Mouse (Mus musculus) lung, postnatal 0 days (tissue): Measurements from ENCODE around the gene Csrnp1. TPM values are rescaled to one million over a fixed set of nuclear protein-coding genes. Genes with fewer than 3 reads are reported as not detected.

Source experiments
- ATAC-seq: fragments of 200-750 bp; cut with Nextera tagmentation; 2 replicates; pipeline ENCODE4 v1.8.0; 2017; ENCODE audit warnings: moderate library complexity
- DNase-seq: peaks from one replicate; pipeline ENCODE4 v3.0.0-alpha.2; 2016; ENCODE audit warnings: low spot score
- H3K27ac ChIP-seq: fragments of 300-500 bp; sonication (generic); 2 replicates; pipeline ENCODE4 v1.5.1; 2014; ENCODE audit warnings: antibody characterized with exemption, mild to moderate bottlenecking, low read length, mixed read lengths
- H3K27me3 ChIP-seq: fragments of 300-500 bp; sonication (generic); replicated peaks from 2 replicates; pipeline ENCODE4 v1.6.1; 2014; ENCODE audit warnings: low read length, mixed read lengths; ENCODE audit not compliant: insufficient read depth
- H3K36me3 ChIP-seq: fragments of 300-500 bp; sonication (generic); 2 replicates; pipeline ENCODE4 v1.6.1; 2014; ENCODE audit warnings: low read length, mixed read lengths; ENCODE audit not compliant: insufficient read depth
- H3K4me1 ChIP-seq: fragments of 300-500 bp; sonication (generic); 2 replicates; pipeline ENCODE4 v1.6.1; 2014; ENCODE audit warnings: antibody characterized with exemption, low read depth, low read length, mixed read lengths; ENCODE audit not compliant: insufficient read depth
- H3K4me2 ChIP-seq: fragments of 300-500 bp; sonication (generic); replicated peaks from 2 replicates; pipeline ENCODE4 v1.6.1; 2014; ENCODE audit warnings: low read depth, mild to moderate bottlenecking, low read length, moderate library complexity, mixed read lengths
- H3K4me3 ChIP-seq: fragments of 300-500 bp; sonication (generic); 2 replicates; pipeline ENCODE4 v1.5.1; 2014; ENCODE audit warnings: low read depth, low read length
- H3K9ac ChIP-seq: fragments of 300-500 bp; sonication (generic); replicated peaks from 2 replicates; pipeline ENCODE4 v1.6.1; 2014; ENCODE audit warnings: low read depth, mild to moderate bottlenecking
- H3K9me3 ChIP-seq: fragments of 300-500 bp; sonication (generic); 2 replicates; pipeline ENCODE4 v1.6.1; 2016; ENCODE audit warnings: low read length, mixed read lengths
- CTCF ChIP-seq: IDR thresholded peaks from 2 replicates; pipeline ENCODE4 v1.5.1; 2016; ENCODE audit warnings: antibody characterized with exemption, mild to moderate bottlenecking
- EP300 ChIP-seq: IDR thresholded peaks from 2 replicates; pipeline ENCODE4 v1.6.1; 2016; ENCODE audit warnings: antibody characterized with exemption, mild to moderate bottlenecking, control low read depth
- WGBS: fragments of 180-500 bp; shearing (Covaris S2); extraction: QIAGEN DNeasy Blood & Tissue Kit; methylation state at CpG from one replicate; pipeline ENCODE4 v1.1.7; 2014; 5-methylcytosine and 5-hydroxymethylcytosine counted together
- polyA plus RNA-seq: library from polyadenylated mRNA; unstranded; fragments of >200 nt; fragmentation: Nextera tagmentation; extraction: Ambion mirVana; gene quantifications from 2 replicates; pipeline ENCODE4 v1.2.1, GENCODE M21; 2015

Gene Csrnp1
- polyA plus RNA-seq, 1 experiment from 2014 or later, result 9.4 TPM

DNA sequence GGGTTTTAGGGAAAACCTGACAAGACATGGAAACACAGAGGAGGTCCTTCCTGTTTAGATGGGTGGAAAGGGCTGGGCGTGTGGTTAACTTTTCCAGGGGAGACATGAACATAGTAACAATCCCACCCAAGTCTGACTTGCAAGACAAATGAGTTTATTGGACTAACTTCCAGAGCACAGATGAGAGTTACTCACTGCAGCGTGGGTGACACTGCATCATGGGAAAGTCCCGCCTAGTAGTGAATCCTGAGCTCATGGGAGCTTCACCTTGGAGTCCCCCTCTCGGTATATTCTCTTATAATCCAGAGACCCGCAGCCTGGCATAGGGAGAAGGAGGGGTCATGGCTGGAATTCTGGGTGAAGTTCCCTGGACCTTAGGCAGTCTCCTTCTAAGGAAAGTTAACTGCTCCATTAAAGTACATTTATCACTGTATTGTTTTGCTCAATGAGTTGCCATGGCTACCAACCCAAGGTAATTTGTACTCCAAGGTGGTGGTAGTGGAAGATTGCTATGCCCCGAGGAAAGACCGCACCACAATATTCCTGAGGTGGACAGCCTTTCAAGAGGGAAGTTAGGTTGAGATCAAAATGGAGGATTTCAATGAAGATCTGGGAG is 24.9 kb upstream of the Csrnp1 start:
- no peak overlapping the region for H3K4me2 ChIP-seq
- no peaks in the 10 kb centered on the region for H3K9me3 ChIP-seq
- H3K9ac ChIP-seq, result no peak overlapping the region
- WGBS, result 74% methylated on average over 7 of the region's 7 CpGs
- H3K27me3 ChIP-seq, result no peaks in the 10 kb centered on the region
- H3K4me1 ChIP-seq, result no peaks in the 10 kb centered on the region; the same call in 1 of the 2 replicates
- H3K36me3 ChIP-seq, result no peaks in the 10 kb centered on the region
- ATAC-seq, result no peak
- no peak for TF ChIP-seq CTCF
- peak; percentile 71 for TF ChIP-seq EP300
- H3K4me3 ChIP-seq, result no peak overlapping the region
- peak; percentile 35 for DNase-seq
- no peak overlapping the region for H3K27ac ChIP-seq

DNA sequence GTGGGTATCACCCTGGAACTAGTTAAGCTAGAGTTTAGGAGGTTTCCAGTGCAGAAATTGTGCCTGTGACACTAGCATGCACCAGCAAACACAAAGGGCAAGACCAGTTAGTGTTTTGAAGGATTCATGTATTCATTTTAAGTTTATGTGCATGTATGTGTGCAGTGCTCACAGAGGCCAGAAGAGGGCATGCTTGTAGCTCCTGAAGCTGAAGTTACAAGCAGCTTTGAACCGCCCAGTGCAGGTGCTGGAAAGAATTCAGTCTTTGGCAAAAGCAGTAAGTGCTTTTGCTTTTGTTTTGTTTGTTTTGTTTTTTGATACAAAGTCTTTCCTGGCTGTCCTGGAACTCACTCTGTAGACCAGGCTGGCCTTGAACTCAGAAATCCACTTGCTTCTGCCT is 23.4 kb upstream of the Csrnp1 start:
- Histone ChIP-seq H3K36me3 (no peaks in the 10 kb centered on the region), H3K4me3 (no peak overlapping the region), H3K9ac (no peak overlapping the region), H3K4me1 (no peaks in the 10 kb centered on the region; the same call in 1 of the 2 replicates), H3K27ac (no peak overlapping the region), H3K9me3 (no peaks in the 10 kb centered on the region), H3K27me3 (no peaks in the 10 kb centered on the region), H3K4me2 (no peak overlapping the region)
- ATAC-seq, result no peak
- DNase-seq, result no peak
- 87% methylated on average over 1 of the region's 1 CpGs for WGBS
- TF ChIP-seq EP300, result no peak
- TF ChIP-seq CTCF, result peak; percentile 19; the same call in 1 of the 2 replicates

DNA sequence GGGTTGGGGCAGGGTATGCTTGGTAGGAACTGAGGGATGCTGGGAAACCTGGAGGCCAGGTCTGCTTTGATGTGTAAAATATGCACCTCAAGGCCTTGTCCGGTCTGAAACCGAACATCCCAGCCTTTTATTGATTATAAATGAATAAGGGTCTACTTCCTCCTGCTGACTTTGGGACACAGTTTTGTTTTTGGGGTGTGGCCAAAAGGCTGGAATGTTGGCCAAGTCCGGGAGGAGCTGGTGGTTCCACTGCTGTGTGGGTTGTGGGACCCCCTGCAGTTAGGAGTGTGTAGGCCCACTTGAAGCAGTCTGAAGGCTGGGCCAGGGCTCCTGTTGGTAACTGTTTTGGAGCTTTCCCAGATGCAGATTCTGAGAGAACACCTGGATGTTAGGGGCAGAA is 21.5 kb upstream of the Csrnp1 start:
- Histone ChIP-seq H3K4me3 (no peak overlapping the region), H3K4me2 (no peak overlapping the region), H3K27me3 (no peaks in the 10 kb centered on the region), H3K36me3 (no peaks in the 10 kb centered on the region), H3K9me3 (no peaks in the 10 kb centered on the region), H3K27ac (no peak overlapping the region), H3K9ac (no peak overlapping the region), H3K4me1 (peaks cover 3% of the 10 kb centered on the region; the same call in 1 of the 2 replicates)
- no peak for DNase-seq
- 39% methylated on average over 3 of the region's 3 CpGs for WGBS
- ATAC-seq, result no peak
- TF ChIP-seq EP300 (no peak), CTCF (no peak)

GRCm38 (mm10) chr9:120002893-120003292 is 18.4 kb upstream of the Csrnp1 start:
- H3K36me3 ChIP-seq, result no peaks in the 10 kb centered on the region
- no peak overlapping the region; the same call in 1 of the 2 replicates for H3K27ac ChIP-seq
- no peak for TF ChIP-seq CTCF
- no peak for TF ChIP-seq EP300
- DNase-seq, result no peak
- H3K9ac ChIP-seq, result no peak overlapping the region
- peaks cover 9% of the 10 kb centered on the region; the same call in 1 of the 2 replicates for H3K4me1 ChIP-seq
- no peaks in the 10 kb centered on the region for H3K27me3 ChIP-seq
- H3K4me3 ChIP-seq, result no peak overlapping the region
- WGBS, result 86% methylated on average over 5 of the region's 5 CpGs
- ATAC-seq, result no peak
- H3K4me2 ChIP-seq, result no peak overlapping the region
- H3K9me3 ChIP-seq, result no peaks in the 10 kb centered on the region

DNA sequence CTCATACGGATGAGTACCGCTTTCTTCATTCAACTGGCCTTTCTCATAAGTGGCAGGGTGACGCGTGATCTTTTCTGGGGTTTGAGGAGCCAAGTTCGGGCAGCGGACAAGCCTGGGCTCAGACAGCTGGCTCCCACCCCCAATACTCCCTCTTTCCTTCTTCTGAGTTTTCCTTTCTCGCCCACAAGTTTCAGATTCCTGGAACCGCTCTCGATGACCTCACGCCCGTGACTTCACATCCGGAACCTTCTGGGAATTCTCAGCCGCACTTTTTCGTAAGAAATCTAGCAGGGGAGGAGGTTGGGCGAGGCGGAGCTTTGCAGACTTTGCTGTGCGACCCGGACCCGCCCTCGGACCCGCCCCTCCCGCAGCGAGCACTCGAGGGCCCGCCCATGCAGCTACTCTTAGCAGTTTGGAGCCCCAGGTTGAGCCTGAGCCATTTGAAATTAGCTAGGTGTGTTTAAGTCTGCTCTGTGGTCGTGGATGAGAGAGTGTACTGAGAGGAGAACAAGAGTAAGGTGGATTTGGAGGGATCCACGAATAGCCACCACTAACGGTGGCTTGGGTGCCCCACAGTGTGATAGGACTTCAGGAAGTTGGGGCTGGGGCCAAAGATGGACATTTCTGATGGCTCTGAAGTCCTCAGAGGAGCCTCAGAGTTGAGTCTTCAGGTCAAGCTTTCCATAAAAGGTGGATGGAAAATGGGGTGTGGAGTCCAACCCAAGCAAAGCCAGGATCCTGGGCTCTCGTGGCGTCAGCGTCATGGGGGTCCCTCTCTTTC is 17.7 kb upstream of the Csrnp1 start:
- 9% methylated on average over 31 of the region's 31 CpGs for WGBS
- H3K4me3 ChIP-seq, result peak overlapping the region; percentile 25
- H3K4me2 ChIP-seq, result peak overlapping the region; percentile 41
- no peaks in the 10 kb centered on the region for H3K36me3 ChIP-seq
- H3K9me3 ChIP-seq, result no peaks in the 10 kb centered on the region
- 0 out of 2 replicates have a peak overlapping the region, but pooled peaks have one; percentile 9 for H3K9ac ChIP-seq
- peak; percentile 99 for DNase-seq
- no peaks in the 10 kb centered on the region for H3K27me3 ChIP-seq
- ATAC-seq, result peak; percentile 95
- peaks cover 9% of the 10 kb centered on the region; the same call in 1 of the 2 replicates for H3K4me1 ChIP-seq
- H3K27ac ChIP-seq, result peak overlapping the region; percentile 90
- TF ChIP-seq CTCF (no peak), EP300 (peak; percentile 99)

GRCm38 (mm10) chr9:120000761-120001160 is 16.3 kb upstream of the Csrnp1 start:
- Histone ChIP-seq H3K9me3 (no peaks in the 10 kb centered on the region), H3K9ac (no peak overlapping the region), H3K27me3 (no peaks in the 10 kb centered on the region), H3K27ac (peak overlapping the region; percentile 90), H3K4me1 (peaks cover 9% of the 10 kb centered on the region; the same call in 1 of the 2 replicates), H3K4me3 (no peak overlapping the region), H3K36me3 (no peaks in the 10 kb centered on the region), H3K4me2 (no peak overlapping the region)
- DNase-seq, result peak; percentile 67
- no peak for ATAC-seq
- 61% methylated on average over 5 of the region's 5 CpGs for WGBS
- TF ChIP-seq CTCF, result no peak
- TF ChIP-seq EP300, result no peak
